Mouse (Mus musculus) ovary, adult 18-20 months (tissue): Measurements from ENCODE around the gene Cdkn2c.
"Not testable (repeated sequence)": the region's sequence is repeated elsewhere in the genome, so short reads cannot be mapped to it uniquely, and the experiment has no call there.

Experiments
- DNase-seq: peaks from one replicate; pipeline ENCODE4 v3.0.0; 2022; ENCODE audit warnings: low spot score, mixed read lengths

The Cdkn2c gene

DNA sequence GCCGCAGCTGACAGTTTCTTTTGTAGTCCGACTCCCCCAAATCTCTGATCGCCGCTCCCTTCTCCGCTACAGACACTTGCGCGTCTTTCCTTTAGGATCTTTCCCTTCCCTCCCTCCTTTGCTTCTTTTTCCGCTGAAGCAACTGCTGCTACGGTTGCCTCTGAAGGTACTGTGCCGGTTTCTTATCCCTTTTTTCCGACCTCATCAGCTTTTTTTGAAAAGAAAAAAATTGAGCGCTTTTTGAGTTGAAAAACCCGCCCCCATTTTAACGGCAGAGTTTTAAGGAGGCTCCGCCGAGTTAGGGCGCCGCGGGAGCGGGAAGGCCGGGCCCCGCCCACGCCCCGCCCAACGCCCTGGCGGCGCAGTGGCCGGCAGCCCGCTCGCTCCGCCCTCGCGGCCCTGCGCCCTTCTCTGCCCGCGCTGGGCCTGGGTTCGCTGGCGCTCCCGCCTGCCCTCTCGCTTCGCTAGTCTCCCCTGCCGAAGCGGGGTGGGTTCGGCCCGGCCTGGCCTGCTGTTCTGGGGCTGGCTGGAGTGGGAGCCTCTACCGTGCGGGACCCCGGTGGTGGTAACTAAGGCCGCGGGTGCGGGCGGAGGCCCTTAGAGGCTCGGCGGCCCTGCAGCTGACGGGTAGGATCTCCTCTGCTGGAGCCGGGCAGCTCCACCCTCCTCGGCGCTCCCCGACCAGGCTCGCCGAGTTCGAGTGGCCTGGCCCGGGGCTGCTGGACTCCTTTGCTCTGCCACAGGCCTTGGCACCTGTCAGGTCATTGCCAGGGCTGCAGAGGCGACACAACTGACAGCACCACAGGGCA is at the start of gene Cdkn2c:
Gene Cdkn2c (minus strand): TSS at position 729 of the 809 bp plus-strand sequence.
- DNase-seq = peak; percentile 83

DNA sequence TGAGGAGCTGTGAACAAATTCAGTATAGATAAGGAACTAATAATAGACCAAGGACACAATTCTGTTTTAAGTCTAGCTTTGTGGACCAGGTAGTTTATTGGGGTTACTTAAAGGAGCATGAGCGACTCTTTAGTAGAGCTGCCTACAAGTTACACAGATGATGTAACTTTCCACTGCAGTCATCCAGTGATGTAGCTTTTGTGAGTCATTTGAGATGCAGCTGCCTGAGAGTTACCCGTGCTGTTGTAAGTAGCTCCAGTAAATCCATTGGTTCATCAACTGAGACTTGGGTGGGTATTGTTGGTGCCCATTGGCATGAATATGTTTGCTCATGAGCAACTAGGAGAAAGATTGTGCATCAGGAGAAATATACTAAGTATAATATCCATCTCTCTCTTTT is 38.4 kb upstream of the Cdkn2c start:
- DNase-seq = no peak

- no peak for DNase-seq
These were observed 36.6 kb upstream of the Cdkn2c start for GRCm38 (mm10) chr4:109703568-109703967.

DNA sequence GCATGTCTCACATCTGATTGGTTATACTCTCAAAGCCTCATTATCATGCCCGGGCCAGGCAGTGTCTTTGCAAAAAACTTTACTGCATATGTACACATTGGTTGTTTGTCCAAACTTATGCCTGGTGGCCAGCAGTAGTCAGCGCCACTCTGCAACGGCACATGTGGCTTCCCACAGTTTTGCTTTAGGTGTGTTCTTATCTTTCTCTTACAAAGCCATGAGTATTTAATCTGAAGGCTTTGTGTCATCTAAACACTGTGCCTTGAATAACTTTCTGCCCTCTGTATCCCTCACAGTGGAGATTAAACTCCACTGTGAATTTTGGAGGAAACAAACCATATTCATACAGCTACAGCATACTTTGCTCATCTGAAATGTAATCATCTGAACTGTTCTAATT is 33.7 kb upstream of the Cdkn2c start:
- not testable (repeated sequence) for DNase-seq

DNA sequence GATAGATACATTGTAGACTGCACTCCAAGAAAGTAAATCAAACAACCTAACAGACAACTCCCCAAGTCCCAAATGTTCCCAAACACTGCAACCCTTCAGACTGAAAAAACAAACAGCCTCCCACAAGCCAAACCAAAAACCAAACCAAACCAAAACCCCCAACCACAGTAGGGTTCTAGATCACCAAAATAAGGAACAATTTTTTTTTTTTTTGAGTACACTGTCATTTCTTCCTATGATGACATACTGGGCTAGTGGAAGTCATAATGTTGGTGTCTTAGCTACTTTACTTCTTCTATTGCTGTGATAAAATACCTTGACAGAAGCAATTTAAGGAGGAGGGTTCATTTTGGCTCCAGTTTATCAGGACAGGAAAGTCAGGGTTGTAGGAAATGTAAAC is 25.7 kb upstream of the Cdkn2c start:
- DNase-seq = no peak

DNA sequence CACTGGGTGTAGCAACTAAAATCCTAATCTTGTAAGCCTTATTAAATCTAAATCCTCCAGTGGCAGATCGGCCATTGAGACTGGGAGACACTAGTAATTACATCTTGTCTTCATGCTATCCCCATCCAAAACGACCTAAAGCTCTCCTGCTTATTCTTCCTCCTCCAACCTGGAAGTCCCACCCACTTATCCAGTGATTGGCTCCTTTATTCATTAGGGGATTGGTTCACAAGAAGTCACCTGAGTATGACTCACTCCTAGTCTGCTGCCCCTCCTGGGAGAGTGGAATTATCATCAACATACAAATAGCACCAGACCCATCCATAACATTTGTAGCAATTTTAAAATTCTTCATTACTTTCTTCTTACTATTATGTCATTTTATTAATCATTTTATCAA is 16.6 kb upstream of the Cdkn2c start:
- DNase-seq = no peak

DNA sequence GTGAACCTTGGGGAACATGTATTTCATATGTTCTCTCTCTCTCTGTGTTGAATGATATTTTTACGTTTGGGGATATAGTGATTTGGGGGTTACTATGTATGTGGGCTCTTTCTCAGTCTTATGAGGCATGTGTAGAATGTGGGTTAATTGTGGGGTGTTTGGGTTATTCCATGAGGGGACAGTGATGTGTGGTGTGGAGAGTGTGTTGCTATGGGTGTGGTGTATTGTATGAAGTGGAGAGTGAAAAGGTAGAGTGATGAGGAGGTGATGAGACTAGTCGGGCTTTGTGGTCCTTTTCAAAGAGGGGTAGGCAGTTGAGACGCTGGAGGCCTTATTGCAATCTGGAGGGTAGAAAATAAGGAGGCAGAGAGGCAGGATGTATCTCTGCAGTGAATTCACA is 10.2 kb upstream of the Cdkn2c start:
- DNase-seq = no peak

DNA sequence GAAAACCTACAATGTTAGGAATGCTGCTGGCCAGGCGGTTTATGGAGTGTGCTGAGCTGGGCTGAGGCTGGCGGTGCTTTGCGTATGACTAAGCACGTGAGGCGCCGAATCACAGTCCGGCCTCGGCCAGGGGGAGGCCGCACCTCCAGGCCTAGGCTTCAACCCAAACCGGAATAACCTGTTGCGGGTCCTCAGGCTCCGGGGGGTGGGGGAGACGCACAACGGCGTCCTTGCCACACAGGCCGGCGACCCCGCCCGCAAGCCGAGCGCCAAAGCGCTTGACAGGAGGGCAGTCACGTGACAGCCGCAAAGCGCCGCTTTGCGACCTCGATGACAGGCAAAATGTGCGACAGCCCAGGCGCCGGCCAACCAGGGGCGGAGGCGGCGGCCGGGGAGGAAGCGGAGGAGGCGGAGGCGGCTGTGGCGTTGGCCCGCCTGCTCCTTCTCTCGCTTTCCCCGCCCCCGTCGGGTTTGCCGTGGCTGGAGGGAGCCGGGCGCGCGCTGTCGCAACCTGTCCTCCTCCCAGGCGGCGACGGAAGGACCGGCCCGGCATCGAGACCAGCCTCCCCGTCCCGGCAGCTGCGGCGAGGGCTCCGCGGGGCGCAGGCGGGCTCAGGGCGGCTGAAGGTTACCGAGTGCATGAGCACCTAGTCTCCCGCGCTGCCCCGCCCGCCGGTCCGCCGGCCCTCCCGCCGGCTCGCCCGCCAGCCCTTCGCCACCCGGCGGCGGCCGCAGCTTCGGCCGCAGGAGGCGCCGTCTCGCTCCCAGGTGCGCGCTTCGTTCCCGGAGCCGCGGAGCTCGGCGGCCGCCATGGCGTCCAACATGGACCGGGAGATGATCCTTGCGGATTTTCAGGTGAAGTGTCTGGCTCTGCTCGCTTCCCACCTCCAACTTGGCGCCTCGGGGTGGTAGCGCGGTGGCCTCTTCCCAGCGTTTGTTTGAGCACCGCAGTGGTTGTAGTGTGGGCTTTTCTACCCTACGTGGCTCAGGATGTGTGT is 9.5 kb upstream of the Cdkn2c start, which contains the start of gene Faf1:
Gene Faf1 (plus strand): TSS at position 371 of the 998 bp plus-strand sequence.
- peak; percentile 98 for DNase-seq

DNA sequence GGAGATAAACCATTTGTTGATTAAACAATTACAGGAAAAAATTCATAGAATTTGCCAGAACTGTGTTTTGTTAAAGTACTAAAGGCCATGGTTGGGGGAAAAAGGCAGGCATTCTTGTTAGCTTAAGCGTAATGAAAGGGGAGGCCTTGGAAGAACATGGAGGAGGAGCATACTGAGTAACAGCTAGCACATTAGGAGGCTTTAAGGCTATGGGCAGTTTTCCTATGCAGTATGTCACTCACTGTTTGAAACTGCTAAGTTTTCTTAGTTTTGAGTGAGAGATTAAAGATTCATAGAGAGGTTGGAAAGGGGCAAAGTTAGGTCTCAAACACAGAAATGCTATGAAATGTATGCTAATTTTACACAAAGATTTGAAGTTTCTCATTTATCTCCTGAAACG is 7.1 kb upstream of the Cdkn2c start:
- no peak for DNase-seq

DNA sequence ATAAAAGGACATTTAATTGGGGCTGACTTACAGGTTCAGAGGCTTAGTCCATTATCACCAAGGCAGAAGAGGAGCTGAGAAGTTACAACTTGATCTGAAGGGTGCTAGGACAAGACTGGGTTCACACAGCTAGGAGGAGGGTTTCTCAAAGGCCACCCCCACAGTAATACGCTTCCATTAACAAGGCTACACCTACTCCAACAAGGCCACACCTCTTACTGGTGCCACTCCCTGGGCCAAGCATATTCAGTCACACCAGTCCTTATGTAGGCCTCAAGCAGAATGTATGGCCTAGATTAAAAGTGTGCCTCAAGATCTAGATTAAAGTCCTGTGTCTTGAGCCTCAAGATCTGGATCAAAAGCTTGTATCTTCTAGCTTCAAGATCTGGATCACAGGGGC is 5.0 kb upstream of the Cdkn2c start:
- DNase-seq = no peak

DNA sequence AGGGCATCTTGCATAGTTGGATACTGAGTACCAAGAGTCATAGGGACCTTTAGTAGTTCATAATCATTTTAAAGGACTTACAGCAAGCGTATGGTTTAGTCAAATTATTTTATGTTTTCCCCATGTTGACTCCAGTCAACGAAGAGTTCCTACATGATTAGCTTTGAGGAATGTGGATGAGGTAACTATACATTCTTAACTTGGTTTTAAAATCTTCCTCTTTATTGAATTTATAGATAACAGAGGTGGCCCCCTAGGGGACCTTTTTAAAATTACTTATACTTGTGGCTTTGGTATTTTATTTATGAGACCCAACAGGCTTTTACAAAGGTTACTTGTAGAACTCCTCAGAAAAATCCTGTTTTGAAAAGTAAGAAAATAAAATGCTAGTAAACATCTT is 3.2 kb upstream of the Cdkn2c start:
- DNase-seq = no peak

- no peak for DNase-seq
These were observed 529 bp upstream of the Cdkn2c start for GRCm38 (mm10) chr4:109667518-109667917.

- peak; percentile 20 for DNase-seq
These were observed 968 bp downstream of the Cdkn2c start for GRCm38 (mm10) chr4:109665982-109666460.

DNA sequence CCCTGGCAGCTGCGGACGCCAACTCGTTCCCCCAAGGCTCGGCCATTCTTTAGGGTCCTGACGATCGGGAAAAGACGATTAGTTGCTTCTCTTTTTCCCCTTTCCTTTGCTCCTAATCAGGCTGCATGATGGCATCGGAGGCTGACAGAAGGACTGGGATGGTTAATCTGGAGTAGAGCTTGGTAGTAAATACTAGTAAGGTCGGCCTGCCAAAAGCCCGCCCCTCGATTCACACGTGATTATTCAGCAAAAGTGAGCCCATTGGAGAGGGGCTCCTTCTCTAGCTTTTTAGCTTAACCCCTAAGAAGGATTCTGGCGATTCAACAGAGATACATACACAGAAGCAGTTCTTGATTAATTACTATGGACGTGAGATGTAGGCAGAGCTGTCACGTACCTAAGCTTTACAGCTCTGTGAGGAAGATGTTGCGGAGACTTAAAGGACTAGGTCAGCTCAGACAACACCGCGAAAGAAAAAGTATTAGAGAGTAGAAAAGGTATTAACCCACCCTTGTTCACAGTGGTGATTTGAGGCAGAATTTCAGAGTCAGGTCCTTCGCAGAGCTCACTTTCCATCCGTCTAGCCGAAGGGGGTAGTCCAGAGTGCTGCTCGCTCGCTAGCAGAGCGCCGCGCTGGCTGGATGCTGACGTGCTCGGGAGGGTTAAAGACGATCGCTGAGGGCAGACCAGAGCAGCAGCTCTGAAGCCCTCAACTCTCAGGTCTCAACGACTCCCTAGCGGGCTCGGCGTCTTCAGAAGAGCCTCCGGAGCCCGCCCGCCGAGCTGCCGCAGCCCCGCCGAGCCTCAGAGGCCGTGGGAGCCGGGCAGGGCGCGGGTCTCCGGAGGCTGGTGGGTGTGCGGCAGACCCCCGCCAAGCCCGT is 1.6 kb downstream of the Cdkn2c start:
- DNase-seq = peak; percentile 58

DNA sequence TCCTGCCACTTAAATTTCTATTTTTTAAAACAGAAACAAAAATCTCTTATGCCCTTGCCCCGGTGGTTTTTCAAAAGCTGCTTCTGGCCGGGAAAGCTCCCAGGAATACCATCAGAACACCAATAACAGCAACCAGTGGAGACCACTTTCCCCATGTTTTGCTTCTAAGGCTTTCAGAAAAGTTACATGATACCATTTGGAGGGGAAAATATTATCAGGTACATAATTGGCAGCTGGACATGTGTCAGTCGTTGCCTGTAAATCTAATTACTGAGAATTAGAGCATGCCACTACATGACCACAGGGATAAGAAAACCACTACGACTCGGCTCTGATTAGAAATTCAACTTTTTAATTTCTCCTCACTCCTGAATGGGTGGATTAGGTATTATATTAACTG is 2.9 kb downstream of the Cdkn2c start:
- DNase-seq = no peak

DNA sequence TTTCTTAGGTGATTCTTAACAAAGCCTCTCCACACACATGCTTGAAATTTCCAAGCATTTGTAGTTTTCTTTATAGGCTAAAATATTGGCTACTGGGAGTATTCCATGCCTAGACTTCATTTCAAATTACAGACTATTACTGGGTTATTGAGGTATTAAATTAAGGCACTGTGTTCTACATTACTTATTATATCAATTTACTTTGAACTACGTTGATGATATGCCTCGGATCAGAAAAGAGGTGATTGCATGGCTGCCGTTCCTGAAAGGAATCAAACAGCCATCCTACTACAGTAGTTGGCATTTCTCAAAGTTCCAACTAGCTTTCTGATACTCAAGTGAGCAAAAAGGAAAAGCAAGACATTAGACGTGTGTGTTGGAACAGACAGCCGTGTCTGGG is 4.7 kb downstream of the Cdkn2c start:
- DNase-seq = no peak

GRCm38 (mm10) chr4:109661183-109661582 is 5.8 kb downstream of the Cdkn2c start:
- DNase-seq = no peak

DNA sequence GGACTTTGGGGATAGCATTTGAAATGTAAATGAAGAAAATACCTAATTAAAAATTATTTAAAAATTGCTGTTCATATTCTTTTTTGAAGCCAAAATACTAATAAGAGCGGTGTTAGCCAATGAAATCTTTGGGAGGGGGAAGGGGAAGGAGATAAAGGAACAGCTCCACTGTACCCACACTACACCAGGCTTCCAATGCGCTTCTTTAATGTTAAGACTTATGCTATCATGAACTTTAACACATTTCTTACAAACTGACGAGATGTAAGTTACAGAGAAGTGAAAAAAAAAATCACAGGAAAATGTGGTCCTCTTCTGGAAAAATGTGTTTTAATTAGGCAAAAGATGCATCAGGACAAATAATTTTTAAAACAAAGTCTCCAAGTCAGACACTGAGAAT is 6.4 kb downstream of the Cdkn2c start:
- no peak for DNase-seq

- no peak for DNase-seq
These were observed 7.4 kb downstream of the Cdkn2c start for GRCm38 (mm10) chr4:109659571-109659970.

DNA sequence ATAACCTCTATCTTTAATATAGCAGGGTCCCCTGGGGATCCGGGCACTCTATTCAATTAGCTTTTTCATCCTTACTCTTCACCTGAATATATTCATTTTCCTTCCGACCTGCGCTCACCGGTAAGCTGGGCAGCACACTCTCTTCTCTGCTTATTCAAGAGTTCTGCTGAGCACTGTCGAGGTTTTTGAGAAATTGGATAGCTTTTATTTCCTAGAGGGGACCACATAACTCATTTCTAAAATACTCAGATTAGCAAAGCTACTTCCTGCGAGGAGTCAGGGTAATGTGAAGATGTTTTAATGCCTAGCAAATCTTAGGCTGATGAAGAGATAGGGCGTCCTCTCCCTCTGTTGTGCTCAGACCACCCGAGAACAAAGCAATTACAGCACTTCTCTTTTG is 8.2 kb downstream of the Cdkn2c start:
- no peak for DNase-seq

DNA sequence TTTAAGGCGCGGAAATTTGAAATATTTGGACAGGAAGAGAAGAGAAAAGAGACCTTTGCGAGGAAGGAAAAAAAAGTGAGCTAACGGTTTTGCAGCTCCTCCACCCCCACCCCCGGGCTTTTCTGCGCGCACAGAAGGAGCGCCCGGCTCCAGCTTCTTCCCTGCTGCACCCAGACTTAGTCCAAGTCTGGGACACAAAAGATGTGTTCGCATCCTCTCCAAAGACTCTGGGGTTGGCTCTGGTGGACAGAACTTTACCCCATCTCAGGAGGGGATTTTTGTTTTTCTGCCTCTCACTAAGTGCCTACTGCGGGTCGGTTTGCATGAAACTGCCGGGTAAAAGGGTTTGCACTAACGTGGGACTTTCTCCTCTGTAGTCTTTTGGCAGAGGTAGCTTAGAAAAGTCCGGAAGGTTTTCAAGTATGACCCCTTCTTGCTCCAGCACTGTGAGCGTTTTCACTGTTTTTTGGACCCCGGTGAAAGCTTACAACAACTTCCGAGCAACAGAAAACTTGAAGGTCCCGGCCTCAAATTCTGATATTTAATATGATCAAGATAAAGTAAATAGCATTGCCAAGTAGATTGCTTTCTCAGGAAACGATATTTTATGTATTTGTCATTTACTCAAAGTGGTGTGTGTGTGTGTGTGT is 9.0 kb downstream of the Cdkn2c start:
- no peak for DNase-seq
